Mouse (Mus musculus): Measurements from ENCODE around the gene Tuft1. TPM values are rescaled to one million over a fixed set of nuclear protein-coding genes. Genes with fewer than 3 reads are reported as not detected.
"Not testable (repeated sequence)": the region's sequence is repeated elsewhere in the genome, so short reads cannot be mapped to it uniquely, and the experiment has no call there.

Tuft1 gene
- polyA plus RNA-seq, 2 experiments: 6.2 to 7.4 TPM

DNA sequence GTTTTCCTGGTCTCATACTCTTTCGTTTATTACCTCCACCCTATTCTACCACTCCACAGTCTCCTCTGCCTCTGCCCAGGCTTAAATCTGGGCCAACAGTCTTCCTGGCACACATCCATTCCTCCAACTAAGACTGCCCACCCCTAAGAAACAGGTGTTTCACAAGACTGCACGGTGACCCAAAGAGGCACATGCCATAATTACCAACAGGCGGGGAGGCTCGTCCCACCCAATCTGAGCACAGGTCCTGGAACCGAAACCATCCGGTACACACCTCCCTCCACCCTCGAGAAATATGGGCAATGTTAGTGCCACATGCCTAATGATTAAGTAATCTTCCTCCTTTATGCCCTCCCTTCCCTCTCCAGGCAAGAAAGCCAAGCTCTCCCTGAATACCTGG is 8.3 kb downstream of the Tuft1 start:
- DNase-seq (ENCODE audit: low read depth in 3 of 3, low spot score in 3 of 3) (no peak), ATAC-seq (ENCODE audit: insufficient read depth) (no peak)
- peaks cover 15 to 24% of the 10 kb centered on the region in 2 experiments for H3K4me1 ChIP-seq (replicated peaks; ENCODE audit: control insufficient read depth in 2 of 2, insufficient read depth in 2 of 2, low read length in 1 of 2)
- WGBS (ENCODE audit: insufficient replicate concordance): 77% methylated on average over 7 of the region's 7 CpGs
- H3K9me3 ChIP-seq (ENCODE audit: control insufficient read depth, low read length): no peaks in the 10 kb centered on the region
- no peaks in the 10 kb centered on the region for H3K36me3 ChIP-seq (replicated peaks; ENCODE audit: control insufficient read depth, insufficient read depth, low read depth)
- no peak overlapping the region for H3K4me3 ChIP-seq (ENCODE audit: insufficient read depth in 1 of 2, low read depth in 2 of 2, low read length in 2 of 2)
- no peak overlapping the region for H3K4me2 ChIP-seq (ENCODE audit: low read depth)
- TF ChIP-seq CTCF (IDR thresholded peaks at IDR 0.05; ENCODE audit: low read depth): no peak
- TF ChIP-seq EP300 (IDR thresholded peaks at IDR 0.05; ENCODE audit: low read depth): no peak
- no peak overlapping the region for H3K27ac ChIP-seq
- H3K9ac ChIP-seq (replicated peaks): no peak overlapping the region
- H3K27me3 ChIP-seq (ENCODE audit: control insufficient read depth, insufficient read depth, low read length): no peaks in the 10 kb centered on the region

DNA sequence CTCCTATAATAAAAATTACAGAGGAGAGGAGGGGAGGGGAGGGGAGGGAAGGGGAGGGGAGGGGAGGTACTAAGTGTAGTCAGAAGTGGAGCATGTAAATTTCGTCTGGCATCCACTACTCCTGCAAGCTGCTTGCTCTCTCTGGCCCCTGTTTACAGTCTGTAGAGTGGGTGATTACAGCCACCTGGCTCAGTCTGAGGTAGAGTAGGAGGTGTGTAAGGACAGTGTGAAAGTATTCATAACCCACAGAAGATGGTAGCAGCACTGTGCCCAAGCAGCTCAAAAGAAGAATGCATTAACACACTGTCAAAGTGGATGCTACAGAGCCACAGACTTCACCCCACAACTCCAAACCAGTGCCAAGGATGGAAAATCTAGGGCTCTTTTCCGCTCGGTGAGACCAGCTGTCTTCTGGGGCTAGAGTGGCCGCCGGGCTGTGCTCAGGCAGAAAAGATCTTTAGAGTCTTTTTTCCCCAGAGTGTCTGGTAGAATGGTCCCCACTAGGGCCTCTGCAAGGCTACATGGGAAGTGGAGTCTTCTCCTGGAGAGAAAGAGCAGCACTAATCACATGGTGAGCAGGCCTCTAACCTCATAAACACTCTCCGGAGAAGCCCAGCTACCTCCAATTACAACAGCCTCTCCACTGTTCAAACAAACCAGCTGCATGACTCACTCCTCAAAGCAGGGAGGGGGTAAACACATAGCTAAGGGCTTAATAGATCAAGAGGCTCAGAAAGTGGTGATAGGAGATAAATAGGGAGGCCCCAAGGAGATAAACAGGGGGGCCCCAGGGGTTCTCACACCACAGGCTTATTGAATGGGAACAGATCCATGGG is 9.7 kb downstream of the Tuft1 start:
- peak; percentile 26 to 44 (median 40) for DNase-seq (ENCODE audit: low read depth in 3 of 3, low spot score in 3 of 3)
- Histone ChIP-seq H3K27ac (peak overlapping the region; percentile 62), H3K36me3 (replicated peaks; ENCODE audit: control insufficient read depth, insufficient read depth, low read depth) (no peaks in the 10 kb centered on the region), H3K27me3 (ENCODE audit: control insufficient read depth, insufficient read depth, low read length) (no peaks in the 10 kb centered on the region), H3K9me3 (ENCODE audit: control insufficient read depth, low read length) (no peaks in the 10 kb centered on the region), H3K4me3 (ENCODE audit: insufficient read depth in 1 of 2, low read depth in 2 of 2, low read length in 2 of 2) (no peak overlapping the region), H3K9ac (replicated peaks) (peak overlapping the region; percentile 54), H3K4me1 (replicated peaks; ENCODE audit: control insufficient read depth in 2 of 2, insufficient read depth in 2 of 2, low read length in 1 of 2) (peaks cover 15 to 24% of the 10 kb centered on the region in 2 experiments), H3K4me2 (ENCODE audit: low read depth) (peak overlapping the region; percentile 56)
- TF ChIP-seq EP300 (IDR thresholded peaks at IDR 0.05; ENCODE audit: low read depth) (peak; percentile 29; the same call in 1 of the 2 replicates), CTCF (IDR thresholded peaks at IDR 0.05; ENCODE audit: low read depth) (no peak)
- WGBS (ENCODE audit: insufficient replicate concordance): 44% methylated on average over 6 of the region's 6 CpGs
- ATAC-seq (ENCODE audit: insufficient read depth): peak; percentile 80

DNA sequence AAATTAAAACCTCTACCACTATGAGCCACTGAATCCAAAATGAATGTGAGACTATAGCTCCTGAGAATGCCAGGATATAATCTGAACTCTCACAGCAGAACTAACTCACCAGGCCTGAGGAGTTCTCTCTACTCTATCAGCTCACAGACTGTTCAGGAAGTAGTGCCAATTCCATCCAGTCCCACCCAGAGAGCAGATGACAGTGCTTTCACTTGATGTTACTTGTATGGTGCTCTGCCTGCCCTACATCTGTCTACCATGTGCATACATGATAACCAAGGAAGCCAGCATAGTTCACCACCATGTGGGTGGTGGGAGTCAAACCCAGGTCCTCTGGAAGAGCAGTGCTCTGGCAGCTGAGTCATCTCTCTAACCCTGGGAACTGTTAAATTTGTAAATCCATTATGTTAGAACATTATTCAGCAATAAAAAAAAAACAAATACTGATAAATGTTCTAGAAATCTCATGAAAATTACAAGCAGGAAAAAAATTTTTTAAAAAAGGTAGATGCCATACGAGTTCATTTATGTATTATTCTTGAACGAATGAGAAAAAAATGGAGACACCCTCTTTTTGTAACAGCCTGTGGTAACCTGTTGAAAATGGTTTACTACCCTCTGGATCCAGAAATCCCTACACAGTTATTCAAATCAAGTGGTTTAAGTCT is 16.0 kb downstream of the Tuft1 start, which contains the start of gene Gm10972:
Gene Gm10972 (plus strand): TSS at position 618 of the 668 bp plus-strand sequence.
- H3K4me3 ChIP-seq (ENCODE audit: insufficient read depth in 1 of 2, low read depth in 2 of 2, low read length in 2 of 2); H3K4me1 ChIP-seq (replicated peaks; ENCODE audit: control insufficient read depth in 2 of 2, insufficient read depth in 2 of 2, low read length in 1 of 2); H3K36me3 ChIP-seq (replicated peaks; ENCODE audit: control insufficient read depth, insufficient read depth, low read depth); H3K27me3 ChIP-seq (ENCODE audit: control insufficient read depth, insufficient read depth, low read length); DNase-seq (ENCODE audit: low read depth in 3 of 3, low spot score in 3 of 3); H3K27ac ChIP-seq; H3K9ac ChIP-seq (replicated peaks); H3K9me3 ChIP-seq (ENCODE audit: control insufficient read depth, low read length); H3K4me2 ChIP-seq (ENCODE audit: low read depth): not testable (repeated sequence)
- 0 out of 2 replicates have a peak, but pooled peaks have one; percentile 23 for ATAC-seq (ENCODE audit: insufficient read depth)
- WGBS (ENCODE audit: insufficient replicate concordance): 57% methylated on average over 2 of the region's 2 CpGs

DNA sequence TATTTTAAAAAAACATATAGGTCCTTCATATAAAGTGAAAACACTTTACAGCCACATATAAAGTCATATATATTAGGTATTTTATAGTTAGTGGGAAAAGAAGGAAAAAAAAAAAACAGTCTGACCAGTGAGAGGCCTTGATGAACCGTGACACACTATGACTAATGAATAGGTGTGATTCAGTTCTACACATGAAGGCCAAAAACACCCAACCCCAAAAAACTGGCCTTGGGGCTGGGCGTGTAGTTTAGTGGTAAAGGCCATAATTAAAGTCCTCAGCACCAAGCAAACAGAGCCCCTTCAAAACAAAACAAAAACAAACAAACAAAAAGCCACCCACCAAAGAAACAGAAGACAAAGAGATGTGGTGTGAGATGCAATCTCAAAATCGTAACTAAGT is 28.8 kb downstream of the Tuft1 start:
- H3K9ac ChIP-seq (replicated peaks): no peak overlapping the region
- no peaks in the 10 kb centered on the region for H3K36me3 ChIP-seq (replicated peaks; ENCODE audit: control insufficient read depth, insufficient read depth, low read depth)
- no peak for ATAC-seq (ENCODE audit: insufficient read depth)
- H3K27me3 ChIP-seq (ENCODE audit: control insufficient read depth, insufficient read depth, low read length): no peaks in the 10 kb centered on the region
- no peak overlapping the region for H3K4me2 ChIP-seq (ENCODE audit: low read depth)
- no peaks in the 10 kb centered on the region for H3K9me3 ChIP-seq (ENCODE audit: control insufficient read depth, low read length)
- no peaks in the 10 kb centered on the region for H3K4me1 ChIP-seq (replicated peaks; ENCODE audit: control insufficient read depth in 2 of 2, insufficient read depth in 2 of 2, low read length in 1 of 2)
- 59% methylated on average over 3 of the region's 3 CpGs for WGBS (ENCODE audit: insufficient replicate concordance)
- no peak overlapping the region for H3K4me3 ChIP-seq (ENCODE audit: insufficient read depth in 1 of 2, low read depth in 2 of 2, low read length in 2 of 2)
- no peak for TF ChIP-seq CTCF (IDR thresholded peaks at IDR 0.05; ENCODE audit: low read depth)
- no peak for TF ChIP-seq EP300 (IDR thresholded peaks at IDR 0.05; ENCODE audit: low read depth)
- no peak for DNase-seq (ENCODE audit: low read depth in 3 of 3, low spot score in 3 of 3)
- H3K27ac ChIP-seq: no peak overlapping the region

DNA sequence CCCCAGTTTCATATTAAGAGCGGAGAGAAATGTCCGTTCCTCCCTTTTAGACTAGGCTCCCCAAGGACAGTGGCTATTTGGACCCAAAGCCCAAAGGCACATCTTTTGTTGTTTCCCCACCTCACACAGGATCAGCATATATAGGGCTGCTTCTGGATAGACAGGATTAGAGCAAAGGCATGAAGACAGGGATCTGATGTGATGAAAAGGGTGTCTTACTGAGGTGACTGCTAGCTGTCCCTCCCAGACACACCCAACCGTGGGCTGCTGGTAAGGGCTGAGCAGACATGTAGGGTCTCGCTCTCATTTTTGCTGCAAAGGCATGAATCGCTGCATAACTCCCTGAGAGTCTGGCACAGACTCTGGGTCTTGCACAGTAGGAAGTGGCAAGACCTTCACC is 30.0 kb downstream of the Tuft1 start:
- no peak overlapping the region for H3K4me2 ChIP-seq (ENCODE audit: low read depth)
- DNase-seq (ENCODE audit: low read depth in 3 of 3, low spot score in 3 of 3): no peak
- no peaks in the 10 kb centered on the region for H3K9me3 ChIP-seq (ENCODE audit: control insufficient read depth, low read length)
- no peak overlapping the region for H3K4me3 ChIP-seq (ENCODE audit: insufficient read depth in 1 of 2, low read depth in 2 of 2, low read length in 2 of 2)
- no peaks in the 10 kb centered on the region for H3K36me3 ChIP-seq (replicated peaks; ENCODE audit: control insufficient read depth, insufficient read depth, low read depth)
- H3K27ac ChIP-seq: no peak overlapping the region
- ATAC-seq (ENCODE audit: insufficient read depth): no peak
- H3K27me3 ChIP-seq (ENCODE audit: control insufficient read depth, insufficient read depth, low read length): no peaks in the 10 kb centered on the region
- 82% methylated on average over 5 of the region's 5 CpGs for WGBS (ENCODE audit: insufficient replicate concordance)
- H3K4me1 ChIP-seq (replicated peaks; ENCODE audit: control insufficient read depth in 2 of 2, insufficient read depth in 2 of 2, low read length in 1 of 2): no peaks in the 10 kb centered on the region
- TF ChIP-seq EP300 (IDR thresholded peaks at IDR 0.05; ENCODE audit: low read depth): no peak
- no peak for TF ChIP-seq CTCF (IDR thresholded peaks at IDR 0.05; ENCODE audit: low read depth)
- no peak overlapping the region for H3K9ac ChIP-seq (replicated peaks)
